Mouse (Mus musculus) bone marrow macrophage, adult 2 months (primary cell): Measurements from ENCODE around the gene Crot.

Experiments
- CTCF ChIP-seq: IDR thresholded peaks from 2 replicates; pipeline ENCODE4 v1.5.1; 2012; ENCODE audit warnings: low read depth, mild to moderate bottlenecking, low read length, moderate library complexity
- POLR2A ChIP-seq: IDR thresholded peaks from 2 replicates; pipeline ENCODE4 v1.6.1; 2012; ENCODE audit warnings: mild to moderate bottlenecking, low read depth, low read length, borderline replicate concordance

DNA sequence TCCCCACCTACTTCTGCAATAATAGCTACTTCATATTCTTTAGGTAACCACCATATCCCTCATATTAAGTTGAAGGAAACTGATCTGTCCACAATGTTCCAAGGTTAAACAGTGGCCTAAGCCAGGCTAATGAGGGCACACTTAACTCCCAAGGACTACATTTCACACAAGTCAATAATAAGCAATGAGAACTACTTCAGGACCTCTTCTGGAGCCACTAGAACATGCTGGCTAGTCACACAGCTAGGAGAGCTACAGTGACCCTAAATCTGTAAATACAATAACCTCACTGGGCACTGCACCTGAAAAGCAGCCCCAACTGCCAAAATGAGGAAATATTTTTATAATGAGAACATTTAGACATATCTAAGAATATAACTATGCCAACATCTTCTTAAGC, 22.4 kb downstream of the Crot start:
- TF ChIP-seq CTCF (no peak), POLR2A (no peak)
